Comparison of ENCODE assay signal across 22 mouse cellular contexts in the genomic region with DNA sequence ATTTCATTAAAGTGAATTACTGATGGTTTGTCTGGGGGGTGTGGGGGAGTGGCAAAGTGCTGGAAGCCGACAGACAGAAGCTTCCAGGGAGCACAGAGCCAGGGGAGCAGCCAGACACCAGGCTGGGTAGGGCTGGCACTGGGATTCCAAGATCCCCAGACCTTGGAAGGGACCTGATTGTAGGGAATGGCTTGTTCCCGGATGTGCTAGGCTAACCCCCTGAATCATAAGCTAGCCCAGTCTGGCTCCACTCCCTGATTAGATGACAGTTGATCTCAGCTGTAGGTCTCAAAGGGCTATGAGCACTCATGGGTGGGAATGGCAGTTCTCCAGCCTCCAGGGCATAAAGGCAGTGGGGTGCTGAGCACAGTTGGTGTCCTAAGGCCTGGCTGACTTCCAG.
"Had no signal": no experiment of that assay in that cellular context is flagged by ENCODE, and none has a peak within 500 bp of the region (broad histone marks: within the 10 kb centered on the region; RNA-seq: fewer than 3 reads in every experiment).

No protein-coding gene starts in this region.

- DNase-seq: kidney, postnatal 25 days; layer of hippocampus, adult 9-11 months; liver; lung, adult 18-20 months; lung, postnatal 10 days; lung, postnatal 36 days; retina, postnatal 1 day; right cerebral cortex, postnatal 25 days; thymus, adult 18-20 months; thymus, postnatal 36 days had no signal

- H3K27me3 ChIP-seq: limb, embryonic 13.5 days; liver, embryonic 12.5 days; liver, embryonic 15.5 days; lung, embryonic 15.5 days; midbrain, embryonic 15.5 days; neural tube, embryonic 12.5 days; neural tube, embryonic 15.5 days had no signal

- H3K9me3 ChIP-seq: limb, embryonic 10.5 days; limb, embryonic 13.5 days; liver, embryonic 12.5 days; liver, embryonic 15.5 days; lung, embryonic 15.5 days; megakaryocyte, embryonic 14.5 days; midbrain, embryonic 10.5 days; midbrain, embryonic 15.5 days; neural tube, embryonic 12.5 days; neural tube, embryonic 15.5 days had no signal

- H3K9ac ChIP-seq: limb, embryonic 13.5 days; liver, embryonic 12.5 days; liver, embryonic 15.5 days; lung, embryonic 15.5 days; midbrain, embryonic 15.5 days; neural tube, embryonic 12.5 days; neural tube, embryonic 15.5 days had no signal

- H3K36me3 ChIP-seq: limb, embryonic 10.5 days; limb, embryonic 13.5 days; liver, embryonic 12.5 days; liver, embryonic 15.5 days; lung, embryonic 15.5 days; midbrain, embryonic 10.5 days; midbrain, embryonic 15.5 days; neural tube, embryonic 12.5 days; neural tube, embryonic 15.5 days had no signal

- H3K4me2 ChIP-seq: limb, embryonic 13.5 days; liver, embryonic 12.5 days; liver, embryonic 15.5 days; lung, embryonic 15.5 days; midbrain, embryonic 15.5 days; neural tube, embryonic 12.5 days; neural tube, embryonic 15.5 days had no signal

- H3K27ac ChIP-seq: kidney, postnatal 0 days; layer of hippocampus, adult 2 months; limb, embryonic 10.5 days; limb, embryonic 13.5 days; liver, embryonic 12.5 days; liver, embryonic 15.5 days; lung, embryonic 15.5 days; midbrain, embryonic 15.5 days; neural tube, embryonic 12.5 days; neural tube, embryonic 15.5 days had no signal

- H3K4me1 ChIP-seq: limb, embryonic 13.5 days; liver, embryonic 12.5 days; liver, embryonic 15.5 days; lung, embryonic 15.5 days; megakaryocyte, embryonic 14.5 days; midbrain, embryonic 15.5 days; neural tube, embryonic 12.5 days; neural tube, embryonic 15.5 days had no signal

- ATAC-seq: liver, embryonic 12.5 days; midbrain, embryonic 15.5 days had no signal

- H3K4me3 ChIP-seq: layer of hippocampus, adult 2 months; limb, embryonic 10.5 days; limb, embryonic 13.5 days; liver, embryonic 12.5 days; liver, embryonic 15.5 days; lung, embryonic 15.5 days; megakaryocyte, embryonic 14.5 days; midbrain, embryonic 10.5 days; midbrain, embryonic 15.5 days; neural tube, embryonic 12.5 days; neural tube, embryonic 15.5 days had no signal
